Mouse (Mus musculus): Measurements from ENCODE around the gene Gm10160. TPM values are rescaled to one million over a fixed set of nuclear protein-coding genes. Genes with fewer than 3 reads are reported as not detected.

Gm10160 gene
- total RNA-seq (2021) = not detected

DNA sequence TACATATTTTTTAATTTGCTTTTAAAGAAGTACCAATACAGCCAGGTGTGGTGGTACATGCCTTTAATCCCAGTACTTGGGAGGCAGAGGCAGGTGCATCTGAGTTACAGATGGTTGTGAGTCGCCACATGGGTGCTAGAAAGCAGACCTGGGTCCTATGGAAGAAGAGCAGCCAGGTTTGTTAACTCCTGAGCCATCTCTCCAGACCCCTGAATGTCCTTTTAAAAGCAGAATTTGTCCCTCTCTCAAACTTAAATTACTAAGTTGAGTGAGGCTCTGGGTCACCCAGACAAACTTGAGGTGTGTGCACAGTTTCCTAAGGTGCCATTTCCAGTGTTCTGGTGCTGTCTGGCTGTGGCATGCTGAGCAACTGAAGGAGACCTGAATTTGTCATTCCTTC, at the start of gene Gm10160:
Gene Gm10160 (minus strand): TSS at position 101 of the 400 bp plus-strand sequence.
- no peak for DNase-seq

DNA sequence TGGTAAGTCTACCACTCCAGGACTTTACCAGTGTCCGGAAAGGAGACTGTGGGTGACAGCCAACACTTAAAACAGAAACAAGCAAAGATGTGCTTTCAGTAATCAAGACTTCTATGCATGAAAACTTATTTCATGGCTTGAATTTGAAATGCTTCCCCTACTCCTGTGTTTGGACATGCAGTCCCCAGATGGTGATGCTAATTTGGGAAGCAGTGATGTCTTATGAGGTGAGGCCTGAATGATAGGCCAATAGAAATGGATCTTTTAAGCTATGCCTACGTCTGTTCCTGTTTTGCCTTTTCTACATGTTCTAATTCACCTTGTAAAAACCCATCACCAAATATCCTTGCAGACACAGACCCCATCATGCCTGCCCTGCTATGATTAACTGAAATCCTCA, 49.3 kb upstream of the Gm10160 start:
- DNase-seq = no peak

DNA sequence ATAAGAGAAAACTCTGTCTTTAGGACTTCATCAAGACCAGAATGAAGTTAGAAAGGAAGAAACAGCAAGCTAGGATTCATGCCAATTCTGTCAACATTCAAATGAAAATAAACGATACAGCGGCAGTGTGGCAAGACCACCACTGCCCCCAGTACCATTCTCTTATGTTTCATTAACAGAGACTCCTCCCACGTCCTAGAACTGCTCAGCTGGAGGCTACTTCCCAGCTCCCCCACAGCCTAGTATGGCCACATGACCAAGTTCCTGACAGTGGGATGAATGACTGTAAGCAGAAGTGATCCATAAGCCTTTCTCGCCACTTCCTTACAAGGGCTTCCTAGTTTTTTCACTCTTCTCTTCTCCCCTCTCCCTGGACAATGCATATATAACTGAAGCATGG, 48.5 kb upstream of the Gm10160 start:
- no peak for DNase-seq

DNA sequence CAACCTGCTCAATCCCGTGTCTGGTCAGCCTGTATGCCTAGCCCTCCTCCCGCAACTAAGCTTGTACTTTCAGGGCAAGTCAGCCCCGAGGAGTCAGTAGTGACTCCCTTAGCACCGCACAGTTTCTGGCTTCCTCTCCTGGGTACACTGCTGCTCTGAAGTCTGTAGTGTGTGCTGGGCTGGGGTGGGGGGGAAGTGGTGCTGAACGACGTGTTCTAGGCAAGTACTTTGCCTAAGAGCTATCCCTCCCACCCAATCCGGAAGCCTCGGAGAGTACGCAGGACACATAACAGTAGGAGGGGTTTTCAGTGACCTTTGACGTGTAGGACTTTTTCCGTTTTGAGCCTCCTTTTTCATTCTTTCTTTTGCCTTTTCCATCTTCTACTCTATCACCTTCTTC, 43.8 kb upstream of the Gm10160 start:
- no peak for DNase-seq

DNA sequence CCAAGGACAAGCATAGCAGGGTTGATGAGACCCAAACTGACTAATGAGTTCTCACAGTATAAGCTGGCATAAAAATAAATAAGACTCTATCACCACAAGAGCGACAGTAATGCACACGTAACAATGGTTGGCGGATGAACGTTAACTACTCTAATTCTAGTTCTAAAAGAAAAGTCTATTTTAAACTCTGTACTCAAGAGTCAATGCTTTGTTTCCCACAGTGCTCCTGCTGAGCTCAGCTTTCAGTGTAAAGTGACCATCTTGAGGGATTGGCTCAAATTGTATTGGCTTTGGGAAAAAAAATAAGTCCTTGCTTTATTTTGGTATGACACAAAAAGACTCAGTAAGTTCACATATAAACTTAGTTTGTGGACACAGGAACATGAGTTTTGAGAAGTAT, 29.5 kb upstream of the Gm10160 start:
- no peak for DNase-seq

DNA sequence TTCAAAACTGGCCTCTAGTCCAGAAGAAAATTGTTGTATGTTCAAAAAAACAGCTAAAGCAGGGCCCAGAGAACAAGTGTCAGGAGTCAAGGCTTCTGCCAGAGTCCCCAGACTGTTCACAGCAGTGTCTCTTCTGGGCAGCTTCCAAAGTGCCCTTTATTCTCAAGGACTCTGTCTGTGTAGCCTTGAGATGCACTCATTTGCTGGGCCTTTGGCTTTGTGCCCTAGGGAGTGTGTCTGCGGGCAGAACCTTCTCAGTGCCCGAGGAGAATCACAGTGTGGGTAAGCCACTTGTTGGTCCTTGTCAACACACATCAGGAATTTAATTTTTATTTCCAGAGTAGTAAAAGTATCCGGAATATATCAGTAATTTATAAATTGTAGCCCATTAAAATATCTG, 26.0 kb upstream of the Gm10160 start:
- no peak for DNase-seq

DNA sequence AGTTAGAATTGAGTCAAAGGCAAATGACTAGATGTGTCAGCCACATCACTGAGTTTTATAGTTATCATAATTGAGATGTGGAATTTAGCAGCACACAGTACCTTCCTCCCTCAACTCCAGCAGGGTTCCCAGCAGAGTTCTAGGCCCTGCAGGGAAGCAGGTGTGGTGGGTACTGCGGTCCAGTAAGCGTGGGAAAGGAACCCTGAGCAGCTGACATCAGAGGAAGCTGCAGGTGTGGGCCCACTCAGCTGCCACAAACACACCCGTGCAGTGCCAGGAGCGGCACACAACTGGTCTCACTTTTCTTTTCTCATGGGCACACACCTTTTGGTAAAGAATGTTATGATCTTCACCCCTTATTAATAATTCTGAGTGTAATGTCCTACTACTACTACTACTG, 25.2 kb upstream of the Gm10160 start:
- DNase-seq = no peak

DNA sequence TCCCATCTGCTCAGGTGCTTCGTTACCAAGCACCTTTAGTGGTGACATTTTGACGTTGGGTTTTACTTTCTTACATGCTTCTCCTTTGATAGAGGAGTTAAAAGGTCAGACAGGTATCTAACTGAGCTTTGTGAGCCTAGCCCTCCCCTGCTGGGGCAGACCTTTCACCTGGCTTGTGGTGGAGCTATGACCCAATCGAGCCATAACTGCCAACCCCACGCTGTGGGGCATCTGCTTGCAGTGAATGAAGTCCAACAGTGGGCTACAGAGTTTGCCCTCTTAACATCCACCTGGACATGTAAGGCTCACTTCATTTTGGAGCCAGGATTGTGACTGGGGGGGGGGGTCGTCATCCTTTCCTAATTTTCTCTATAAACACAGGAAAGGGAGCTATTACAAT, 24.7 kb upstream of the Gm10160 start:
- no peak for DNase-seq

DNA sequence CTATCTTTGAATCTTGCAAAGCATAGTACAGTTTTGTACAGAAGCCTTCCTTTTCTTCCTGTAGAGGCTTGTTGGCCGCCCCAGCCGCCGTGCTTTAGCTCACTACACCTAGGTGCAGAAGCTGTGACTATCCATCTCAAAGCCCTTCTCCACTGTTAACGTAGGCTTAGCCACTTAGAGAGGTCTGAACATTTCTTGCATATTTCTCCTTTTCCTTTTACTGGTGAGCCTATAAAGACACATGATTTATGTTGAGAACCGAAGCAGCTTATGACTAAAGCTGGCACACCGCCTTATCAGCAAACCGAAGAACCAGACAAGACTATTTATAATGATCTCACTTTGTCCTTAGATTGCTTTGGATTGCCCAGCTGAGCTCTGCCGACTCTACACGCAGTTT, 19.8 kb upstream of the Gm10160 start:
- DNase-seq = no peak

DNA sequence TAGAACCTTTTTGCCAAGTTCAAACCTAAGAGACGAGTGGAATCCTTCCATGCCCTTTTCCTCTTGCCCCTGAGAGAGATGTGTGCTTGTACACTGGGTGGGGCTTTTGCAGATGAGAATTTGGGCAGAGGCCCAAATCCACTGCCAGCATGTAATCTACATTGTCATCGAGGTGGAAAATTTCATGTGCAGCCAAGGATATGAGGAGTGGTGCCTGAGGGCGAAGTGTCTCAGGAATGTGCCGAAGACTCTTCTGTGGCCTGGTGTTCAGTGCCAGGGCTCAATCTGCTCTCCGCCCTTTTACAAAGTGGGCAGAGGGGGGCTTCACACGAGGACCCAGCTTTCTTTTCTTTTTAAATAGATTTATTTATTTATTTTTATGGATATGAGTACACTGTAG, 19.0 kb upstream of the Gm10160 start:
- DNase-seq = no peak

DNA sequence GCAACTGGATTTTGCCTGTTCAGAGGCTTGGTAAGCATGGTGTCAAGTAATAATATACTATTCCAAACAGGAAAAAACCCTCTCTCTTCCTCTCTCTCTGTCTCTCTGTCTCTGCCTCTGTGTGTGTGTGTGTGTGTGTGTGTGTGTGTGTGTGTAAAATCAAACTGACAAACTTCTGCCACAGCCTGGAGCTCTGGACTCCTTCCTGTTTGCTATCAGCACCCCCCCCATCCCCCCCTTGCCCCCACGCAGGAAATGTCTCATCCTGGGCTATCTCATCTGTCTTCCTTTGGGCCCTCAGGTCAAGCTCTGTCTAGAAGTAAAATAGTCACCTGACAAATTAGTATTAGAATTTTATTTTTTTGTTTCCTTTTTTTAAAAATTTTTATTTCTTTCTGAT, 18.2 kb upstream of the Gm10160 start:
- no peak for DNase-seq

DNA sequence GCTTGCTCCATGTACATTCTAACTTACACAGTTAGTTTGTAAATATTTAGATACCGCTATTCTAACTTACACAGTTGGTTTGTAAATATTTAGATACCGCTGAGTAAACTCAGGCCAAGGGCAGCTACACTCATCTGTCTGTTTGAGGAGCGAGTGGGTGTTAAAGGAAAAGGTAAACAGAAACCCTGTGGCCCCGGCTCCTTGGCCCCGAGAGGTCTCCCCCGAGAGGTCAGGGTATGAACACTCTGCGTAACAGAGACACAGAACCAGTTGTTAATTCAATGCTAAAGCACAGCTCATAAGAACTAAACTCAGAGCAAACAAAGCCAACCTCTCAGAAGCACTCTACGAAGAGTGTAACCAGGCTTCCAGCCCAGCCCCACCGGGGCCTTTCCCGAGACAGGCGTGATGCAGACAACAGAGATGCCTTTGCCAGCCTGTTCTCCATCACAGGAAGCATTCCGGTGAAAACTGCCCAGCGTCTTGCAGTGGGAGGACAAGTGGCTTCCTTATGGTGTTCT, 17.0 kb upstream of the Gm10160 start:
- no peak for DNase-seq

DNA sequence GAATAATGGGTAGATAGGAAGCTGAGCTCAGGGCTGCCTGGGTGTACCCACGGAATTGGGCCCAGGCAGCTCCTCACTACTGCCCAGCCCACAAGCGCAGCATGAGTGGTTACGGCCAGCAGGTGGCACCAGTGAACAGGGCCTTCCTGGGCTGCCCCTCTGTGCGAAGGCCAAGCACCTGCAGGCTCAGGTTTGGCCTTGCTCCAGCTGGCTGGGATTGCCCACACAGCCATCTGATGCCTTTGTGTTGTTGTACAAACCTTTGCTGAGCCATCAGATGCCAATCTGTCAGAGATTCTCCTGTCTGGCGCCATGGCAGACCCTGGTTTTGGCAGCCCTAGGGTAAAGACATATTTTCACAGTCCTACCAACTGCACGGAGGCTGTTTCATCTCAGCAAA, 12.6 kb upstream of the Gm10160 start:
- DNase-seq = peak; percentile 66 to 70

DNA sequence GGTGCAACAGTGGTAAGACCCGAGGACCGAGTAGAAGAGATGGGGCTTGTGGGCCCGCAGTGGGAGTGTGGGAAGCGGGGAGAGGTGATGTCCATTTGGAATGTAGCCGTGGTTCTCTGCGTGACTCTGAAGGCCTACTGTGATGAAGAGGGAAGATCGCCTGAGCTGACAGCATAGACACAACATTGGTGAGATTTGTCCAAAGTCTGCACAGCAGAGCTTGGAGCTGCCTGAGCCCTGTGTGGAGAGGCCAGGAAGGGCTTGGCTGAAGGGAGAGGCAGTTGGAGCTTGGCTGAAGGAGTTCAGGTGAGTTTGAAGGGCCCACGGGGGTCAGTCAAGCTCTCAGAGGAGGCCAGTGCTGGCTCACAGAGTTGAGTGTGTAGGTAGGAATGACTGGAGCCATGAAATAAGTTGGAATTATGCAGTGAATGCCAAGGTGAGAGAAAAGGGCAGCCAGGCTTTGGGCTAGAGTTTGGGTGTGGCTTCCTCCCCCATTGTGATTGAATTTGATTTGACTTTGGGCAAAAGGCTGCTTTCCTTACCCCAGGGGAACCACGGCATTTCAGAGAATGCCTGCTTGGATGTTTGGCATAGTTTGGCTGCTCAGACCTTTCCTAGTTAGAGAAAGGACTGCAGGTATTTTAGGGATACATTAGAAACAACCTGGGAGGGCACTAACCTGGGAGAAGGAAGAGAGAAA, 11.8 kb upstream of the Gm10160 start:
- no peak for DNase-seq

DNA sequence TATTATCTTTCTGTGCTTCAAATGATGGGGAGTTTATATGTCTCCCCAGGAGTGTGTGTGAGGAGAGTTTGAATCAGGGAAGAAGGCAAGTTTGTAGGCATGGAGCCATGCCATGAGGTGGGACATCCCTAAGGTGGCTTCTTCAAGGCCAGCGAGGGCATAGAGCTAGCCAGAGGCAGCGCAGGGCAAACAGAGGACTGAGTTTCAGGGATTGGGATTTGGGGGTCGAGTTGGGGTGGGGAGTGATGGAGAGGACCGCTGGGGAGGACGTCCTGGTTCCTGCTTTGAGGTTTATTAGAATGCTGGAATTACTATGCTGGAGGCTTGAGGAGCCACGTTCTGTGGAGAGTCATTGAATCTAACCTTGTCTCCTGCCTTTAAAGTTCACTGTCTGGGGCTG, 10.3 kb upstream of the Gm10160 start:
- no peak for DNase-seq

DNA sequence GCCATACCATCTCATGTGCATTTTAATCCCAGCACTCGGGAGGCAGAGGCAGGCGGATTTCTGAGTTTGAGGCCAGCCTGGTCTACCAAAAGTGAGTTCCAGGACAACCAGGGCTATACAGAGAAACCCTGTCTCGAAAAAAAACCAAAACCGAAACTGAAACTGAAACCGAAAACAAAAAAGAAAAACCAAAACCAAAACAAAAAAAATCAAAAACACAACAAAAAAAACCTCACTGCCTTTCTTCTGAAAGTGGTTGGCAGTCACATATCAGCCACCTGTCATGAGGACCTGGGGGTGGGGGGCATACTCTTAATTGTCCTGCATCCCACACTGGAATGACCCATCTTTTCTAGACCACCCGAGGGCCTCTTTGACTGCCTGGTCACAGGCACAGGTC, 9.0 kb upstream of the Gm10160 start:
- no peak for DNase-seq

DNA sequence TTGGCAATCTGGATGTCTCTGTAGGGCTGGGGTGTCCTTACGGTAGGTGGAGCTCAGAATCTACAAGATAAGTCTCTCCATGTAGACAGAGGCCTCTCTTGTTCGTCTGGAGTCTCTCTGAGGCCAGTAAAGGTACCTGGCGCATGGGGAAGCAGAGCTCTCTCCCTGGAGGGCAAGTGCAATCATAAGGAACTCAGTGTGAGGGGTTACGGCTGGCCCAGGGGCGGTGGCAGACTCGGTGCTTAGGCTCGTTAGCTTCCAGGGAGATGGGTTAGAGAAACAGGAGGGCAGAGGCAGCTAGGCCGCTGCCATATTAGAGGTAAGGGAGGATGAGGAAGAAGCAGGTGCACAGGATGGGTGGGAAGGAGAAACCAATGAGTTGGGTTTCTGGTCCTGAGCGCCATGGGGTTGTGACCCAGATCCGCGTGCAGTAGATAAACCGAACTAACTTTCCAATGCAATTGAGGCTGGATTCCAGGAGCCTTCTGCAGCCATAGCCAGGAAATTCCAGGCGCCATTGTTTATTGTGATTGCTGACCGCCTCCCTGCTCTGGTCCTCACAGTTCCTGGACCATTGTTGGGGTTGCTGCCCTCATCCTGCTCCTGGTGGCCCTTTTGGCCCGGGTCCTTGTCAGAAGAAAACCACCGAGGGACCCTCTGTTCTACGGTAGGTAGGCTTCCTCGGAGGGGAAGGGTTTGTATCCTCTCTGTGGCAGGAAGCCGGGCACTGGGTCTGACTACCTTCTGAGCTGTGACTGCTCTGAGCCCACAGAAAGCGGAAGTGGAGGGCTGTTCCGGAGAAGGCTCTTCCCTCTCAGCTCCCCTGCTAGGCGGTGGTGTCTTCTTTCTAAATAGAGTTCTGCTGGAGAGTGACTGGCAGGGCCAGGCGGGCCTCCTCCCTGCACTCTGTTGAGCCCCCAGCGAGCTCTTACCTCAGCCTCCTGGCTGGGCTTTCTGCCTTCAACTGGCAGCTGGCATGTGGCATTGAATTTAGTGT, 7.3 kb upstream of the Gm10160 start:
- no peak for DNase-seq

DNA sequence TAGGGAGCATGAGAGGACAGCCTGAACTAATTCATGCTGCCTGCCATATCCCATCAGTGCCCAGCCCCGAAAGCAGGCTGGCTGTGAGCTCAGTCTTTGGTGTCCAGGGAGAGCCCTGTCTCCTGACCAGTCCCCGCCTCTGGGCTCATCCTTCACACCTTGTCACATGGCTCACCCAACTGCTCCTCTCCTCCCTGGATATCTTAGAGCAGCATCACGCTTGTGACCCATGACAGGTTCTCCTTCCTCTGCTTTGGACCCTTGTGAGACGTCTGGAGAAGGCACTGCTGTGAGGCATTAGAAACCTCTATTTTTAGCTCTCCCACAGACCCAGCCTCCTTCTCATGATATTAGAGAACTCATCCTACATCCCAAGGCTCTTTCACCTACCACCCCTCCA, 6.3 kb upstream of the Gm10160 start:
- no peak for DNase-seq

DNA sequence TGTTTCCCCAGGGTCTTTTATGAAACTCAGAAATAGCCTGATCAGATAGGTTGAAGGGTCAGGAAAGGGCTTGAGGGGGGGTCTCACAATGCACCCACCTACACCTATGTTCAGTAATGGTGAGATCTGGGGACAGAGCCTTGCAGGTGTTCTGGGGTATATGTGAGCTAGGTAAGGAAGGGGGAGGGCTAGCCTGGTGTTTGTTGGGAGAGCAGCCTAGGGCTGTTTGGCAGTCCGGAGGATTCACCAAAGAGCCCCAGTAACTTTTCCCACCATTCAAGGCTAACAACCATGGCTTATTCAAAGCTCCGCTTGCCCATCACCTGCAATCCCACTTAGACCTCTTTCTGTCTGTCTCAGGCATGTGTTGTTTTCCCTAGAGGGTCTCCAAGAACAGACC, 5.9 kb upstream of the Gm10160 start:
- no peak for DNase-seq

DNA sequence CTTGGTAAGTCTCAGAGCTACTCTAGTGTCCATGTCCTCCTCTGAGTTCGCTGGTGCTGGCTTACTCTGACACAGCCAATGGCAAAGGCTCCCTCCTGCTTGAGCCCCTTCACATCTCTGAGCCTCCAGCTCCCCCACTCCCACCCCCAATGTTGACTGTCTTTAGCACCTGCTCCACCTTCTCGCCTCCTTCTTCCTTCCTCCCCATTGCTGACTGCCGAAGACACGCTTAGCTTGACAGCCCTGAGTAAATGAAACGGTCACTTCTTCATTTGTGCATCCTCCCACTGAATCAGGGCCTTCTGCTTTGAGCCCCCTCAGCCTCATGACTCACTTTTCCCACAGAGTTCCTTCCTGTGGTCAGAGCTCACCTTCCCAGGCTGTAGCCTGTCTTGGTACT, 5.4 kb upstream of the Gm10160 start:
- DNase-seq = no peak

DNA sequence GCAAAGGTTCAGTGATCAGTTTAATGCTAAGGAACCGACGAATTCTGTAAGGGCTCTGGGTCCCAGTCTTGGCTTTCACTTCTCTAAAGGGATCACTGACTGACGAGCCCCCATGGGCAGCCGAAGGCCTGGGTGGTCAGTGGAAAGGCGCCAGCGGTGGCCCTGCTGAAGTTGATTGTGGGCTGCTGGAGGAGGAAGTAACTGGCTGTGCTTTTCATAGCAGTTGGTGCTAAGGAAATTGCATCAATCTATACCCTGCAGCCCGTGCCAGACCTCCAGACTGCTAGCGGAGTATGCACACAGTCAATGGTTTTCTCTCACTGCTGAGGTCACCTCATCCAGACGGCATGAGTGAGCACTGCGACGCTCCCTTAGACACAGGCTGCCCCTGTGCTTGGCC, 4.5 kb upstream of the Gm10160 start:
- peak in 1 of 2 experiments; percentile 31 for DNase-seq

DNA sequence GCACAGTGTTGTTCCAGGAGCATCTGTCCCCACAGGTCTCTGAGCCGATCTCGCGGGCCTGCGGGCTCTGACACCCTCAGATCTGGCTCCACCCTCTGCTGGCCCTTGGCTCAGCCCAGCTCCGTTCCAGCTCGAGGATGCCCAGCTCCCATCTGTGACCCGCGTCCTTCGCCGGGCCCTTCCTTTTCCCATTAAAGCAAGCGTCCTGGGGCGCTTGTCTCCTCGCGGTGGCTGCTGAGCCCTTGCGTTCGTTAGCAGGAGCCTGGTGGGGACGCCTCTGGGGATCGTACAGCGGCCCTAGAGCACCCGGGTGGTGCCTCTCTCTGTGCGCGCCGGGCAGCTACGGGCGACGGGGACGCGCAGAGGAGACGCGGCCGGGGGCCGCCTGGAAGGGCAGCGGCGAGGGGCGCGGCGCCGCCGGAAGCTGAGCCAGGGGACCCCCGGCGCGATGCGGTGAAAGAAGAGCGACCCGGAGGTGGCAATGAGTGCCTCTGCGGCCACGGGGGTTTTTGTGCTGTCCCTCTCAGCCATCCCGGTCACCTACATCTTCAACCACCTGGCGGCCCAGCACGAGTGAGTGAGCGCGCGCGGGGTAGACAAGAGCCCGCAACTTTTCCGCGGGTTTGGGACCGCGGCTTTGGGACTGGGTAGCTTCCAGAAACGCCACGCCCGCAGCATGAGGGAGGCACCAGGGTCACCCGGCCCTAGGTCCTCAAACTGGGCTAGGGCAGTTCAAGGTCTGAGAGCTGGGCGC, 3.6 kb upstream of the Gm10160 start, which contains the start of gene Tm6sf1:
Gene Tm6sf1 (plus strand): TSS at position 34 of the 754 bp plus-strand sequence.
- DNase-seq = no peak

DNA sequence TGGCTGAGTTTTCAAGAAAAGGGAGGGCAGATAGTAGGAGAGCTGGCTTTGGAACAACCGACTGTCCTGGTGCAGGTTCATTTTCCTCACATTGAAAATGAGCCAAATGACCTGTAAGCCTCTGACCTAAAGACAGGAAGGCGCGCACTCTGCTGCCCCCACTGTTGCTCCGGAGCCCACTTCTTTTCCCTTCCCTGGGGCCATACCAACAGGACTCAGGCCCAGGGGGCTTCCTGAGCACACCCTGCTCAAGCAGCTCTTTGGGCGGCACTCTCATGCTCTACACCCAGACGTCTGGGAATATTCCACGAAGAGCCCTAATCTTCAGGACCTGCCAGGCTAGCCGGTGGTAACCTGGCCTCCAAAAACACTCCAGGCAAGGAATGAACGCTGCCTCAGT, 2.6 kb upstream of the Gm10160 start:
- no peak for DNase-seq

Data from layer of hippocampus, postnatal 36 days (tissue).